Mouse (Mus musculus): ENCODE data around the gene Sh2d3c. TPM values are rescaled to one million over a fixed set of nuclear protein-coding genes. Genes with fewer than 3 reads are reported as not detected.

The Sh2d3c gene
- polyA plus RNA-seq, 1 experiment from 2014 or later, result 37.6 TPM

DNA sequence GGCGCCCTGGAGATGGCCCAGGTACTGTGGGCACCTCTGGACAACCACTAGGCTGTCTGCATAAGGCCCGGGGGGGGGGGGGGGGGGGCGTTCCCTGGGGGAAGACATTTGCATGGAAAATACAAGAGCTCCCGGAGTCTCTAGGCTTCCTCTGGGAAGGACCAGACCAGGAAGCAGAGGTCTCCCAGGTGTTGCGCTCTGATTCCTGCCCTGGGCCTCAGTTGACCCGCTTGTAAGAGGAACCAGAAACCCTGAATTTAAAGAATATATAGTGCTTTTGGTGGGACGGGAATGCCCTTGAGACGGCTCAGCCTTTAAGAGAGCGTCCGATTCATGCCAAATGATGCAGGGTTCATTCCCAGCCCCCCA lies 30.8 kb downstream of the Sh2d3c start:
- ATAC-seq (ENCODE audit: insufficient read depth) (no peak), DNase-seq (no peak)
- 36% methylated on average over 9 of the region's 10 CpGs for WGBS
- Histone ChIP-seq H3K27ac (ENCODE audit: low read depth) (no peak overlapping the region), H3K27me3 (ENCODE audit: insufficient read depth, low read length) (no peaks in the 10 kb centered on the region), H3K9ac (peak overlapping the region; percentile 44; the same call in 1 of the 2 replicates), H3K4me3 (ENCODE audit: low read depth, low read length) (peak overlapping the region; percentile 34), H3K9me3 (ENCODE audit: low read depth, low read length) (no peaks in the 10 kb centered on the region), H3K4me1 (ENCODE audit: insufficient read depth) (no peaks in the 10 kb centered on the region), H3K4me2 (peak overlapping the region; percentile 60), H3K36me3 (ENCODE audit: insufficient read depth) (peaks cover 62% of the 10 kb centered on the region; the same call in 1 of the 2 replicates)
- no peak for TF ChIP-seq CTCF (IDR thresholded peaks at IDR 0.05; ENCODE audit: low read depth)

DNA sequence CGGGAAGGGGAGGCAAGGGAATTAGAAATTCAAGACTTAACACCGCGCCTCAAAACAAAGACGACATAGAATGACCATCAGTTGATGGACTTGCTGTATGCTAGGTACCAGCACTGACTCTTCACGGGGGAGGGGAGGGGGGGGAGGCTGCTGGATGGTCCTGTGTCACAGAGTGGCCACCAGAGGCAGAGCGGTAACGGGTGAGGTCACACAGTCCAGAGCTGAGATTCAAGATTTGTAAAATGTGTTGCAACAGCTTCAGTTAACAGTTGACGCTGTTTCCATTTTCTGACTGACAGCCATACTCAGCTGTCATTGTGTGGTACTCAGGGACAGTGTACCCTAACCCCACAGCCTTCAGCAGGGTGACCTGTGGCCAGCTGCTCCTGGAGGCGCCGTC lies 31.3 kb downstream of the Sh2d3c start:
- WGBS, result 66% methylated on average over 10 of the region's 10 CpGs
- Histone ChIP-seq H3K27me3 (ENCODE audit: insufficient read depth, low read length) (no peaks in the 10 kb centered on the region), H3K36me3 (ENCODE audit: insufficient read depth) (peaks cover 56% of the 10 kb centered on the region; the same call in 1 of the 2 replicates), H3K27ac (ENCODE audit: low read depth) (no peak overlapping the region), H3K4me2 (peak overlapping the region; percentile 60; the same call in 1 of the 2 replicates), H3K4me3 (ENCODE audit: low read depth, low read length) (no peak overlapping the region), H3K9ac (no peak overlapping the region), H3K4me1 (ENCODE audit: insufficient read depth) (no peaks in the 10 kb centered on the region), H3K9me3 (ENCODE audit: low read depth, low read length) (no peaks in the 10 kb centered on the region)
- no peak for ATAC-seq (ENCODE audit: insufficient read depth)
- DNase-seq, result no peak
- TF ChIP-seq CTCF (IDR thresholded peaks at IDR 0.05; ENCODE audit: low read depth), result peak; percentile 40

DNA sequence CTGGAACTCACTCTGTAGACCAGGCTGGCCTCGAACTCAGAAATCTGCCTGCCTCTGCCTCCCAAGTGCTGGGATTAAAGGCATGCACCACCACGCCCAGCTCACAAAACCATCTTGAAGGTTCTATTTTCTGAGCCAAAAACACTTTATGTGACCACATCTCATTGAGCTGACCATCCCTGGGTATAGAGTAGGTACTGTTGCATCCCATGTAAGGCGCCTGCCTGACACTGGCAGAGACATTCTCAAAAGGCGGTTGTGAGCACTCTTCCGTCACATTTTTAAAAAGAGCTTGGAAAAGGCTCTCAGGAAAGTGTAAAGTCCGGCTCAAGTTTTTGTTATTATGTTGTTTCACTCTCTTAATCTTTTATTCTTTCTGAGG lies 35.8 kb downstream of the Sh2d3c start:
- H3K36me3 ChIP-seq (ENCODE audit: insufficient read depth), result peaks cover 43% of the 10 kb centered on the region
- no peak for TF ChIP-seq CTCF (IDR thresholded peaks at IDR 0.05; ENCODE audit: low read depth)
- no peaks in the 10 kb centered on the region for H3K9me3 ChIP-seq (ENCODE audit: low read depth, low read length)
- no peaks in the 10 kb centered on the region for H3K27me3 ChIP-seq (ENCODE audit: insufficient read depth, low read length)
- no peak overlapping the region for H3K9ac ChIP-seq
- H3K4me2 ChIP-seq, result no peak overlapping the region; the same call in 1 of the 2 replicates
- peak overlapping the region; percentile 70 for H3K4me3 ChIP-seq (ENCODE audit: low read depth, low read length)
- no peak overlapping the region for H3K27ac ChIP-seq (ENCODE audit: low read depth)
- WGBS, result 34% methylated on average over 6 of the region's 6 CpGs
- ATAC-seq (ENCODE audit: insufficient read depth) (peak; percentile 17; the same call in 1 of the 2 replicates), DNase-seq (no peak)
- no peaks in the 10 kb centered on the region for H3K4me1 ChIP-seq (ENCODE audit: insufficient read depth)

DNA sequence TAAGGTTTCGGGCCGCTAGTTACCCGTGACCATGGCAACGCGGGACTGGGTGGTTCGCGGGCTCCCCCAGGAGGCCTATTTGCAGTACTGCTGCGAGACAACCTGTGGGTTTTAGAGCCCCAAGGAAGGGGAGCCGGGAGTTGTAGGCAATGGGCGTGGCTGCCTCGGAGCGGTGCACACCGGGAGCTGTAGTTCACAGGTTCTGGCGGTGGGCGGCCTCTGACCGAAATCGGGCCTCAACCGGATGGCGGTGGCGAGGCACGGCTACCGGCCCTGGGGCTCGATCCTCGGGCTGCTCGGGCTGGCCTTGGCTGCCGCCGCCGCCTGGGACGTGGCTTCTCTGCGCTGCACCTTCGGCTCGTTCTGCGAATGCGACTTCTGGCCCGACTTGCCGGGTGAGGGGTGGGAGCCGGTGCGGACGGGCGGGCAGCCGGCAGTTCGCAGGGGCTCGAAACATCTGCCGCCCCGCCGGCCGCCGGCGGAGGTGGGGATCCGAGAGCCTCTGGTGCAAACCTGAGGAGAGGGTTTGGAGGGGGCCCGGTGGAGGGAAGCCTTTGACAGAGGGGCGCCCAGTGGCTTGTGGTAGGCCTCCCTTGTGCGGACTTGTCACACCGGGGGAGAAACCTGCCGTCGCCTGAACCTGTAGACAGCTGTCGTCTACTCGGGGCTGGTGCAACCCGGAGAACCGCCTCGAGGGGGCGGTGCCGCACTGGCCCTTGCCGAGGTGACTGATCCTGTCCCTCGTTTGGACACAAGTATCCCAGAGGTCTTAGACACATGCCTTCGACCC lies 36.4 kb downstream of the Sh2d3c start, which contains the start of gene Tor2a:
Tor2a (plus strand) TSS at position 179 of the 790 bp plus-strand sequence.
- Histone ChIP-seq H3K4me2 (peak within 1 kb of the TSS; percentile 69), H3K36me3 (ENCODE audit: insufficient read depth) (peaks cover 45% of the 10 kb centered on the region), H3K27ac (ENCODE audit: low read depth) (peak within 1 kb of the TSS; percentile 85), H3K4me3 (ENCODE audit: low read depth, low read length) (peak within 1 kb of the TSS; percentile 70), H3K4me1 (ENCODE audit: insufficient read depth) (no peaks in the 10 kb centered on the region), H3K9me3 (ENCODE audit: low read depth, low read length) (no peaks in the 10 kb centered on the region), H3K9ac (peak within 1 kb of the TSS; percentile 79), H3K27me3 (ENCODE audit: insufficient read depth, low read length) (no peaks in the 10 kb centered on the region)
- ATAC-seq (ENCODE audit: insufficient read depth), result peak; percentile 96
- peak; percentile 99 for DNase-seq
- peak; percentile 95 for TF ChIP-seq CTCF (IDR thresholded peaks at IDR 0.05; ENCODE audit: low read depth)
- WGBS, result under 1% methylated on average over 66 of the region's 66 CpGs

DNA sequence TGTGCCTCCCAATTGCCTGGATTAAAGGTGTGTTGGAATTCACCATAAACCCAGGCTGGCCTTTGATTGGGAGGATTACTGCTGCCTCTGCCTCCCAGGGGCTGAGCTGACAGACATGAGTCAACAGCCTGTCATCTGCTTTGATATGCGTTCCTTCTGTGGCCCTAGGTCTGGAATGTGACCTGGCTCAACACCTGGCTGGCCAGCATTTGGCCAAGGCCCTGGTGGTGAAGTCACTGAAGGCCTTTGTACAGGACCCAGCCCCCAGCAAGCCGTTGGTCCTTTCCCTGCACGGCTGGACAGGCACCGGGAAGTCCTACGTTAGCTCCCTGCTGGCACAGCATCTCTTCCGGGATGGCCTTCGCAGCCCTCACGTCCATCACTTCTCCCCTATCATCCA lies 37.6 kb downstream of the Sh2d3c start:
- Histone ChIP-seq H3K9ac (no peak overlapping the region), H3K4me3 (ENCODE audit: low read depth, low read length) (no peak overlapping the region), H3K27ac (ENCODE audit: low read depth) (no peak overlapping the region), H3K9me3 (ENCODE audit: low read depth, low read length) (no peaks in the 10 kb centered on the region), H3K4me1 (ENCODE audit: insufficient read depth) (no peaks in the 10 kb centered on the region), H3K36me3 (ENCODE audit: insufficient read depth) (peaks cover 44% of the 10 kb centered on the region), H3K4me2 (no peak overlapping the region), H3K27me3 (ENCODE audit: insufficient read depth, low read length) (no peaks in the 10 kb centered on the region)
- WGBS, result 59% methylated on average over 8 of the region's 8 CpGs
- no peak for TF ChIP-seq CTCF (IDR thresholded peaks at IDR 0.05; ENCODE audit: low read depth)
- no peak for ATAC-seq (ENCODE audit: insufficient read depth)
- DNase-seq, result no peak

DNA sequence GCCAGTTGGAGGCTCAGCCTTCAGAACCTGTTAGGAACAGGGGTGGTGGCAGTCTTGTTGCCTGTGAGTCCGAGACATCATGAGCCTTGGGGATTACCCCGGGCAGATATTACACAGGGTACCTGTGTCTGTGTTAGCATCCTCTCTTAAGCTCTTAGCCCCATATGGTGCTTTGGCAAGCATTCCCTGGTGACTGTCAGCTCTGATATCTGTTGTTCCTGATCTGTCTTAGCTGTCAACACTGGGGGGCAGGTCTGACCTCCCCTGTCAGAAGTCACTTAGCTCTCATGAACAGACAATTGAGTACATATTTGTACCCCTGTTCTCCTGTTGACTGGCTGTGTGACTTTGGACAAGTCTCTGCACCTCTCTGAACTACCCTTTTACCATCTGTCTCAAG lies 38.1 kb downstream of the Sh2d3c start:
- Histone ChIP-seq H3K36me3 (ENCODE audit: insufficient read depth) (peaks cover 43% of the 10 kb centered on the region), H3K27me3 (ENCODE audit: insufficient read depth, low read length) (no peaks in the 10 kb centered on the region), H3K4me2 (no peak overlapping the region), H3K4me1 (ENCODE audit: insufficient read depth) (no peaks in the 10 kb centered on the region), H3K9ac (no peak overlapping the region), H3K9me3 (ENCODE audit: low read depth, low read length) (no peaks in the 10 kb centered on the region), H3K27ac (ENCODE audit: low read depth) (no peak overlapping the region), H3K4me3 (ENCODE audit: low read depth, low read length) (no peak overlapping the region)
- no peak for ATAC-seq (ENCODE audit: insufficient read depth)
- 87% methylated on average over 2 of the region's 2 CpGs for WGBS
- no peak for TF ChIP-seq CTCF (IDR thresholded peaks at IDR 0.05; ENCODE audit: low read depth)
- DNase-seq, result no peak

DNA sequence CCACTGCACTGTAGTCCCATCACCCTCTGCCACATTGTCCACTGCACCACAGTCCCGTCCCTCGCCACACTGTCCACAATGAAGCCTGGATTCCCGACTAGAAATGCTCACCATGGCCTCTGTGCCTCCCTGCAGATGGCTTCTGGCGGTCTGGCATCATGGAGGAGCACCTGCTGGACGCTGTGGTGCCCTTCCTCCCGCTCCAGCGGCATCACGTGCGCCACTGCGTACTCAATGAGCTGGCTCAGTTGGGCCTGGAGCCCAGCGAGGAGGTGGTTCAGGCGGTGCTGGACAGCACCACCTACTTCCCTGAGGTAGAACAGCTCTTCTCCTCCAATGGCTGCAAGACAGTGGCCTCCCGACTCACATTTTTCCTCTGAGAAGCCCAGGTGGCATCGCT lies 40.5 kb downstream of the Sh2d3c start:
- TF ChIP-seq CTCF (IDR thresholded peaks at IDR 0.05; ENCODE audit: low read depth), result no peak
- Histone ChIP-seq H3K9me3 (ENCODE audit: low read depth, low read length) (no peaks in the 10 kb centered on the region), H3K27ac (ENCODE audit: low read depth) (no peak overlapping the region), H3K4me1 (ENCODE audit: insufficient read depth) (no peaks in the 10 kb centered on the region), H3K9ac (no peak overlapping the region), H3K36me3 (ENCODE audit: insufficient read depth) (peaks cover 30% of the 10 kb centered on the region), H3K4me2 (no peak overlapping the region), H3K4me3 (ENCODE audit: low read depth, low read length) (no peak overlapping the region), H3K27me3 (ENCODE audit: insufficient read depth, low read length) (no peaks in the 10 kb centered on the region)
- DNase-seq (no peak), ATAC-seq (ENCODE audit: insufficient read depth) (no peak)
- 84% methylated on average over 14 of the region's 14 CpGs for WGBS
